Mouse (Mus musculus) midbrain, embryonic 16.5 days (tissue): ENCODE measurements at regions not wholly inside any gene's neighbourhood (a gene's known extent, or its start where the extent isn't known, plus 50 kb on each side); places are given as distances from the start of the nearest gene placed in this dataset.

Experiments used
- ATAC-seq: fragments of 200-750 bp; cut with Nextera tagmentation; 2 replicates; pipeline ENCODE4 v1.8.0; 2017; ENCODE audit warnings: moderate TSS enrichment
- H3K27ac ChIP-seq: fragments of 300-500 bp; sonication (generic); 2 replicates; pipeline ENCODE4 v1.5.1; 2014; ENCODE audit warnings: mild to moderate bottlenecking, low read length, mixed read lengths
- H3K27me3 ChIP-seq: fragments of 300-500 bp; sonication (generic); 2 replicates; pipeline ENCODE4 v1.6.1; 2014; ENCODE audit warnings: low read depth, low read length, mixed read lengths; ENCODE audit not compliant: control insufficient read depth, insufficient read depth
- H3K36me3 ChIP-seq: fragments of 300-500 bp; sonication (generic); 2 replicates; pipeline ENCODE4 v1.6.1; 2014; ENCODE audit warnings: mild to moderate bottlenecking, low read length, moderate library complexity, mixed read lengths; ENCODE audit not compliant: control insufficient read depth, insufficient read depth
- H3K4me1 ChIP-seq: fragments of 300-500 bp; sonication (generic); 2 replicates; pipeline ENCODE4 v1.6.1; 2014; ENCODE audit warnings: mild to moderate bottlenecking, low read length, mixed read lengths; ENCODE audit not compliant: control insufficient read depth, insufficient read depth
- H3K4me2 ChIP-seq: fragments of 300-500 bp; sonication (generic); 2 replicates; pipeline ENCODE4 v1.6.1; 2014; ENCODE audit warnings: mild to moderate bottlenecking, low read length, mixed read lengths
- H3K4me3 ChIP-seq: fragments of 300-500 bp; sonication (generic); 2 replicates; pipeline ENCODE4 v1.5.1; 2014; ENCODE audit warnings: low read depth, mild to moderate bottlenecking, low read length, moderate library complexity, mixed read lengths
- H3K9ac ChIP-seq: fragments of 300-500 bp; sonication (generic); 2 replicates; pipeline ENCODE4 v1.6.1; 2014; ENCODE audit warnings: low read depth, low read length, mixed read lengths
- H3K9me3 ChIP-seq: fragments of 300-500 bp; sonication (generic); replicated peaks from 2 replicates; pipeline ENCODE4 v1.6.1; 2014; ENCODE audit warnings: mild to moderate bottlenecking, low read length, mixed read lengths; ENCODE audit not compliant: control insufficient read depth, poor library complexity, severe bottlenecking
- WGBS: fragments of 180-500 bp; shearing (Covaris S2); extraction: QIAGEN DNeasy Blood & Tissue Kit; methylation state at CpG from one replicate; pipeline ENCODE4 v1.1.7; 2014; 5-methylcytosine and 5-hydroxymethylcytosine counted together

DNA sequence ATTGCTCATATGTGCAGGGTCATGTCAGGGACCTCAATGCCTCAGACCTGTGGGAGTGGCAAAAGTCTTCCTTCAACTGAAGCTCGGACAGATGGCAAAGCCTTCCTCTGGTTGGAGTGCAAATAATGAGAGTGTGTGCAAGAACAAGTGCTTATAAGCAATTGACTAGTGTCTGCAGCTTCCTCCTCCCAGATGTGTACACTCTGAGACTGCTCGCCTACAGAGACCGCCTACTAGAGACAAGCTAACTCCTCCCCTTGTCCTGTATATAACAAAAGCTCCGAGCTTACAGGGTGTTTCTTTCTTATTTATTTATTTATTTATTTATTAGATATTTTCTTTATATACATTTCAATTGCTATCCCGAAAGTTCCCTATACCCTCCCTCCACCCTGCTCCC is 138.7 kb upstream of the Sox4 start:
- Histone ChIP-seq H3K4me2 (no peak overlapping the region), H3K27me3 (no peaks in the 10 kb centered on the region), H3K9me3 (no peaks in the 10 kb centered on the region; the same call in 1 of the 2 replicates), H3K36me3 (no peaks in the 10 kb centered on the region), H3K9ac (no peak overlapping the region), H3K27ac (no peak overlapping the region), H3K4me1 (no peaks in the 10 kb centered on the region), H3K4me3 (no peak overlapping the region)
- ATAC-seq = no peak
- WGBS = 87% methylated on average over 5 of the region's 5 CpGs

DNA sequence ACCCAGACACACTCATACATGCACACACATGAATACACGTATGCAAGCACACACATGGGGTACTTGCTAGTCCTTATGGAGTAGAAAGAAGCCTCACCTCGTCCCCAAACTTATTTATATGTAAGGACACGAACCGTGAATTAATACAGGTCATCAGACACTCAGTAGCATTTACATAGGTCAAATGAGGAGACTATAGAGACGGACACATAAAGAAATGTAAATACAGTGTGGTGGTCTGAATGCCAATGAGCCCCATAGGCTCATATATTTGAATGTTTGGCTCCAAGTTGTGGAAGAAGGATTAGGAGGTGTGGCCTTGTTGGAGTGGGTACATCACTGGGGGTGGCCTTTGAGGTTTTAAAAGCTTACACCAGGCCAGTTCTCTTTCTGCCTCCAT is 133.3 kb upstream of the Sox4 start:
- Histone ChIP-seq H3K4me1 (no peaks in the 10 kb centered on the region), H3K4me2 (no peak overlapping the region), H3K27ac (no peak overlapping the region), H3K9ac (no peak overlapping the region), H3K9me3 (no peaks in the 10 kb centered on the region; the same call in 1 of the 2 replicates), H3K4me3 (no peak overlapping the region), H3K36me3 (no peaks in the 10 kb centered on the region), H3K27me3 (no peaks in the 10 kb centered on the region)
- WGBS = 44% methylated on average over 5 of the region's 5 CpGs
- ATAC-seq = no peak

DNA sequence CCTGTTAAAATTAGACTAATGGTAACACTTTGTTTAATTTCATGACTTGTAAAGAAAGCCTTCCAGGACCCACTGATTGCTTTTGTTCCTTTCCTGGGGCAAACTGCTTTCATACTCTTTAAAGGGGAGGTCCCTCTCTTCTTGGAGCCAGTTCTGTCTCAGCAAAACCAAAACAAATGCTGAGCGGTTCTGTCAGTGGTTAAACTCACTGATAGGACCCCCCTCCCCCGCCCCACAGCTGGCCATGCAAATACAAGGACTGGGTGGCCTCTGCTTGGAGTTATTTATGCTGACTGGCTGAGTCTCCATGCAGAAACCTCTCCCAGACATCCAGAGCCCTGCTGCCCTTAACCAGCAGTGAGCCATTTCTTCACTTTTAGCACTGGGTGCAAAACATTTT is 127.6 kb upstream of the Sox4 start:
- Histone ChIP-seq H3K4me2 (no peak overlapping the region), H3K4me1 (no peaks in the 10 kb centered on the region), H3K36me3 (no peaks in the 10 kb centered on the region), H3K27me3 (no peaks in the 10 kb centered on the region), H3K9me3 (no peaks in the 10 kb centered on the region), H3K27ac (no peak overlapping the region), H3K4me3 (no peak overlapping the region), H3K9ac (no peak overlapping the region)
- no peak for ATAC-seq
- WGBS = 36% methylated on average over 2 of the region's 2 CpGs

DNA sequence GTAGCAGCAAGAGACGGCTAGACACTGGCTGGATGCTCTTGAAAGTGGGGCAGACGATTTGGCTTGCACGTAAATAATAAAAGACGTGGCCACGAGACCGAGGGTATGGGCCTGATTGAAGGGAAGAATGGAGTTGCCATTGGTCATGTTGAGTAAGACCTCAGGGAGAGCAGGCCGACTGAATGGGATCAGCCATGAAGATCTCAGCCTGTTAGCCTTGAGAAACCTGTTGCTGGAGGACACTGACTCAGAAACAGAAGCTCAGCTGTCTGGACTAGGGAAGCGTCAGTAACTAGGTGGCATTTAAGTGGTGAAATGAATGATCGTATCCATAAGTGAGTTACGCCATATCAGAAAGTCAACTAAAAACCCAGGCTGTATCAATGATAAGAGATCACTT is 126.3 kb upstream of the Sox4 start:
- H3K4me1 ChIP-seq = no peaks in the 10 kb centered on the region
- no peak overlapping the region for H3K9ac ChIP-seq
- no peak overlapping the region for H3K27ac ChIP-seq
- no peak overlapping the region for H3K4me3 ChIP-seq
- no peaks in the 10 kb centered on the region for H3K27me3 ChIP-seq
- WGBS = 94% methylated on average over 10 of the region's 10 CpGs
- no peak for ATAC-seq
- no peaks in the 10 kb centered on the region for H3K36me3 ChIP-seq
- H3K4me2 ChIP-seq = no peak overlapping the region
- H3K9me3 ChIP-seq = no peaks in the 10 kb centered on the region

DNA sequence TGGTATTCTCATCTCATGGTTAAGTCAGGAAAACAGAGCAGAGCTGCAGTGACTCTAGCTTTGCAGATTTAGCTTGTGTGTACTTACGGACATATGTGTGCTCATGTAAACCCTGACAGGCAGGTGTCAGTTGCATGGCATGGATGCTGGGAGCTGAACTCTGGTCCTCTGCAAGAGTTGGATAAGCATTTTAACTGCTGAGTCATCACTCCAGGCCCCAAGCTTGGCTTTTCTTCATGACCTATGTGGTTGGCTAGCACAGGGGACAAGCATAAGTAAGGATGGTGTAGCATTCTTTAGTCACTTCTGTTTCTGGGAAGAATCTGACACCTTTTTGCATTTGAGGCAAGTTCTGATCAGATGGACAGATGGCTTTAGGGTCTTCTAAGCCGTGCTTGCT is 120.1 kb upstream of the Sox4 start:
- WGBS = 96% methylated on average over 2 of the region's 2 CpGs

DNA sequence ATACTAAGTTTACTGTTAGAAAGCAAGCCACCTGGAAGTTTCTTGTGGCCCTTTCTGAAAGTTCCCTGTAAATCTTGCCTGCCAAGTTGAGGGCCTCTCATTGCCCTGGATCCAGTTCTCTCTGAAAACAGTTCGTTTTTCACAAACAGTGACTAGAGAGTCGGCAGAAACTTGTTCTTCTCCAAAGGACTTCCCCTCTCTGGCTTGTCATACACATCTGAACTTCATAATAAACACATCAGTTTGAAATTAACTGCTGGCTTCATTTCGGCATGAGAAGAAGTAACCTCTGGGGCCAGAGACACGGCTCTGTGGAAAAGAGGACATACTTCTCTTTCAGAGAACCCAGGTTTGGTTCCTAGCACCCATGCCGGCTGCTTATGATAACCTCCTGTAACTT is 110.4 kb upstream of the Sox4 start:
- H3K9ac ChIP-seq = no peak overlapping the region
- no peak overlapping the region for H3K4me3 ChIP-seq
- WGBS = 91% methylated on average over 5 of the region's 5 CpGs

More for the DNA sequence above, 120.1 kb upstream of the Sox4 start:
- no peaks in the 10 kb centered on the region for H3K4me1 ChIP-seq
- no peak overlapping the region for H3K4me2 ChIP-seq
- no peak overlapping the region for H3K27ac ChIP-seq
- H3K27me3 ChIP-seq = no peaks in the 10 kb centered on the region
- H3K36me3 ChIP-seq = no peaks in the 10 kb centered on the region
- no peak overlapping the region for H3K4me3 ChIP-seq
- no peak for ATAC-seq
- H3K9me3 ChIP-seq = no peaks in the 10 kb centered on the region
- H3K9ac ChIP-seq = no peak overlapping the region

DNA sequence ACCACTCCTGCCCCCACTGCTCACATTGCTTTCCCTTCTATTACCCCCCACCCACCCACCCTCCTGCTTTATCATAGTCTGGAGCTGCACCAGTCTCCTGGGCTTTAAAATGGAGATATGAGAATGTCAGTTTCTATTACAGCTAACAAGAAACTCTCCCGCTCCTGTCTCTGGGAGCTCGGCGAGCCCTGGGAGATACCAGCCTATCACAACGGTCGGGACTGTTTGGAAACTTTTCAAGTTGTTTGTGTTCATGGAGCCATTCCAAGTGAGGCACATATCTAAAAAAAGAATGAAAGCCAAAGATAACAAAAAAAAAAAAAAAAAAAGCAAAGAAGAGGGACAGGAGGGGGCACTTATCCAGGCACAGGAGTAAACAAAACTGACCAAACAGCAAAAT is 105.2 kb upstream of the Sox4 start:
- 72% methylated on average over 5 of the region's 5 CpGs for WGBS
- no peak overlapping the region for H3K4me2 ChIP-seq
- H3K9me3 ChIP-seq = no peaks in the 10 kb centered on the region; the same call in 1 of the 2 replicates
- no peak for ATAC-seq
- H3K36me3 ChIP-seq = no peaks in the 10 kb centered on the region
- H3K4me3 ChIP-seq = no peak overlapping the region
- H3K27ac ChIP-seq = no peak overlapping the region
- H3K4me1 ChIP-seq = no peaks in the 10 kb centered on the region
- H3K27me3 ChIP-seq = no peaks in the 10 kb centered on the region
- no peak overlapping the region for H3K9ac ChIP-seq

More for the DNA sequence above, 110.4 kb upstream of the Sox4 start:
- no peak for ATAC-seq
- Histone ChIP-seq H3K4me1 (no peaks in the 10 kb centered on the region), H3K9me3 (no peaks in the 10 kb centered on the region; the same call in 1 of the 2 replicates), H3K36me3 (no peaks in the 10 kb centered on the region), H3K27me3 (no peaks in the 10 kb centered on the region), H3K27ac (no peak overlapping the region), H3K4me2 (no peak overlapping the region)

DNA sequence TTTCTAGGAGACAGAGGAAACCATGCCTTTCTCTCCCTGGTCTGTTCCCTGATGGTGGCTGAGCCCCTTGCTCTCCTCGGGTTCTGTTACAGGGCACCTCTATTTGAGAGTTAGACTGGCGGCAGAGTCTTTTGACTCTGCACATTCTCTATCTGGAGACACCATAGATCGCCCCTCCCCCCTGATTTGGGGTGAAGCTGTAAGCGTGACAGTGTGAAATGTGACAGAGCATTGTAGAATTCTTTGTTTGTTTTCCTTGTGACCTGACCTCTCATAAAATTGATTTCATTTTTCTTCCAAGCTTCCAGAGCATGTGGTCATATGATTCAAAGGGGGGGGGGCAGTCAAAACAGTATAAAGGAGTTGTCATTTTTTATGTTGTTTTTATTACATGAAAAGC is 96.2 kb upstream of the Sox4 start:
- Histone ChIP-seq H3K27ac (no peak overlapping the region), H3K36me3 (no peaks in the 10 kb centered on the region), H3K9ac (no peak overlapping the region), H3K9me3 (no peaks in the 10 kb centered on the region), H3K4me2 (no peak overlapping the region), H3K4me3 (no peak overlapping the region), H3K27me3 (no peaks in the 10 kb centered on the region), H3K4me1 (peaks cover 8% of the 10 kb centered on the region; the same call in 1 of the 2 replicates)
- 39% methylated on average over 4 of the region's 4 CpGs for WGBS
- no peak; the same call in 1 of the 2 replicates for ATAC-seq

DNA sequence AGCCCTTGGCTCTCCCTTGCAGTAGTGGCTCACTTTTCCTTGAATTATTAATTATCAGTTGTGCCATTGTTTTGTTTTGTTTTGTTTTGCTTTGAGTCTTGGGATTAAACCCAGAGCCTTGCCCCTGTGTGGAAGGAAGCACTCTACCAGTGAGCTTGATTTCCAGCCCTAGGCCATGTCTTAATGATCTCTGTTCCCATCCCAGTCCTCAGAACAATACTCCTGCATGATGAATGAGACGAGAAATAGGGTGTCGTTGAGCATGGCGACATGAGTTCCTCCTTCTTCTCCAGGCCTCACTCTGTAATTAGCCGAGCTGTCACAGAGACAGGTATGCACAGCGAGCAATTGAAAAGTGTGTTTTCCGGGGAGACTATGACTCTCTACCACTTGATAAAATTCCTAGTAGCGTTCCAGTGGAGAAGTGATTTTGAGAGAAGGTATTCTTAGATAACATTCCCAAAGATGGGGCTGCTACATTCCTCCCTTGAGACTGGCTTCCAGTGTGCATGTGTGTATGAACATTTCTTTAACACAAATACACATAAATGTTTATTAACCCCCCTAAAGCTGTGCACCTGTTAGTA is 95.6 kb upstream of the Sox4 start:
- WGBS = 57% methylated on average over 7 of the region's 7 CpGs
- Histone ChIP-seq H3K9ac (no peak overlapping the region), H3K4me3 (no peak overlapping the region), H3K27ac (no peak overlapping the region), H3K4me2 (no peak overlapping the region), H3K36me3 (no peaks in the 10 kb centered on the region), H3K9me3 (no peaks in the 10 kb centered on the region), H3K4me1 (peaks cover 8% of the 10 kb centered on the region; the same call in 1 of the 2 replicates), H3K27me3 (no peaks in the 10 kb centered on the region)
- peak; percentile 78 for ATAC-seq
